Mouse (Mus musculus) heart, adult 2 months (tissue): ENCODE data around the gene P2ry12. TPM values are rescaled to one million over a fixed set of nuclear protein-coding genes. Genes with fewer than 3 reads are reported as not detected.
A peak's percentile ranks its signal among the peaks of the same experiment; 100 is the strongest.

ENCODE experiments used
- DNase-seq, 2 experiments: peaks; one replicate each; pipeline ENCODE4 v3.0.0; 2021
- H3K27ac ChIP-seq: fragments of 200-600 bp; 2 replicates; pipeline ENCODE4 v1.8.1; 2022
- H3K27me3 ChIP-seq: fragments of 200-500 bp; 2 replicates; pipeline ENCODE4 v1.6.1; 2012; ENCODE audit warnings: mild to moderate bottlenecking, low read length, inconsistent platforms, mixed read lengths; ENCODE audit not compliant: control insufficient read depth, insufficient read depth
- H3K36me3 ChIP-seq: fragments of 200-500 bp; 2 replicates; pipeline ENCODE4 v1.6.1; 2012; ENCODE audit warnings: low read length, inconsistent platforms; ENCODE audit not compliant: control insufficient read depth, insufficient read depth
- H3K4me1 ChIP-seq: fragments of 200-500 bp; 2 replicates; pipeline ENCODE4 v1.6.1; 2011; ENCODE audit warnings: low read length; ENCODE audit not compliant: control insufficient read depth, insufficient read depth
- H3K4me3 ChIP-seq: fragments of 200-600 bp; 2 replicates; pipeline ENCODE4 v1.8.1; 2022
- H3K79me2 ChIP-seq: fragments of 200-500 bp; replicated peaks from 2 replicates; pipeline ENCODE4 v1.6.1; 2012; ENCODE audit warnings: mild to moderate bottlenecking, inconsistent platforms, low read length, moderate library complexity, mixed read lengths; ENCODE audit not compliant: control insufficient read depth, insufficient read depth
- H3K9ac ChIP-seq: fragments of 200-500 bp; 2 replicates; pipeline ENCODE4 v1.6.1; 2012; ENCODE audit warnings: low read depth, mild to moderate bottlenecking, control low read depth, inconsistent platforms, low read length, mixed read lengths
- CTCF ChIP-seq: fragments of 200-600 bp; IDR thresholded peaks from 2 replicates; pipeline ENCODE4 v1.8.1; 2022; ENCODE audit warnings: antibody characterized with exemption, mild to moderate bottlenecking, moderate library complexity
- EP300 ChIP-seq: fragments of 200-500 bp; IDR thresholded peaks from 2 replicates; pipeline ENCODE4 v1.6.1; 2011; ENCODE audit warnings: low read depth, low read length, control low read depth; ENCODE audit not compliant: insufficient read depth
- POLR2A ChIP-seq: fragments of 200-500 bp; IDR thresholded peaks from 2 replicates; pipeline ENCODE4 v1.6.1; 2011; ENCODE audit warnings: mild to moderate bottlenecking, low read depth, low read length, control low read depth; ENCODE audit not compliant: insufficient read depth
- WGBS: fragments of 180-500 bp; shearing (Covaris S2); methylation state at CpG from one replicate; pipeline ENCODE4 v1.1.7; 2018; 5-methylcytosine and 5-hydroxymethylcytosine counted together
- intact Hi-C: fragments of 180-260 bp; cut with DNase I; formaldehyde crosslinking; loops from one replicate; pipeline ENCODE4 v1.15.1; 2025
- long read RNA-seq: library from polyadenylated mRNA; stranded (forward); transcript quantifications from one replicate; pipeline ENCODE4 v2.0.0, GENCODE M21; 2021
- polyA plus RNA-seq: library from polyadenylated mRNA; depleted of rRNA; stranded (reverse); fragments of >200 nt; gene quantifications from 2 replicates; pipeline ENCODE4 v1.2.3, GENCODE M21; 2012; rRNA removed
- total RNA-seq, 2 experiments: library from RNA; stranded (reverse); gene quantifications; 2 replicates each; pipeline ENCODE4 v1.2.3; 2021

P2ry12 gene
- total RNA-seq: 1 to 10 TPM; 2.0 to 6.4 TPM
- 4.1 and 5.2 TPM in 2 replicates for polyA plus RNA-seq
- long read RNA-seq, partial matches to known transcripts: 3 of 6 reads
- long read RNA-seq, other reads (novel, unspliced or antisense): 1 of 6 reads

DNA sequence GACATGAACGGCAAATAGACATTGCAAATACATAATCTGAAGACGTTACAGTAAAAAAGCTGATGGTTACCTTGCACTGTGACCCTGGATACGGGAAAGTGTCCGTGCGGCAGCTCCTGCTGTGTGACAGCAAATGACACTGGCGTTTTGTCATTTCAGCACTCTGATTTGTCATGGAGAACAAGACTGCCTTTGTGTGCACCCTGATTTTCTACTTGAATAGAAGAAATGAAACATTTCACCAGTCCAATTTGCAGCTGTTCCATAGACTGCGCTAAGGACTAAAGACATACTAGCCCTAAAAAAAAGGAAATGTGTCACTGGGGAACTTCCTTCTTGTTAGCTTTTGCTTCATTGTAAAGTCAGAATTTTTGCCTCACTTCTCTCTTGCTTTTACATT is at the start of gene P2ry12:
TSS of gene P2ry12 (minus strand) at position 168 of the 400 bp plus-strand sequence.
- intact Hi-C loops: no loop called here
- no peak for DNase-seq
- H3K27me3 ChIP-seq: no peaks in the 10 kb centered on the region
- no peaks in the 10 kb centered on the region for H3K79me2 ChIP-seq
- H3K36me3 ChIP-seq: no peaks in the 10 kb centered on the region
- TF ChIP-seq CTCF (no peak), EP300 (no peak), POLR2A (0 out of 2 replicates have a peak, but pooled peaks have one; percentile 18)
- 77% methylated on average over 7 of the region's 7 CpGs for WGBS
- no peaks in the 10 kb centered on the region for H3K4me1 ChIP-seq
- H3K27ac ChIP-seq: peak within 1 kb of the TSS; percentile 21; the same call in 1 of the 2 replicates
- no peak within 1 kb of the TSS for H3K4me3 ChIP-seq
- no peak within 1 kb of the TSS for H3K9ac ChIP-seq

DNA sequence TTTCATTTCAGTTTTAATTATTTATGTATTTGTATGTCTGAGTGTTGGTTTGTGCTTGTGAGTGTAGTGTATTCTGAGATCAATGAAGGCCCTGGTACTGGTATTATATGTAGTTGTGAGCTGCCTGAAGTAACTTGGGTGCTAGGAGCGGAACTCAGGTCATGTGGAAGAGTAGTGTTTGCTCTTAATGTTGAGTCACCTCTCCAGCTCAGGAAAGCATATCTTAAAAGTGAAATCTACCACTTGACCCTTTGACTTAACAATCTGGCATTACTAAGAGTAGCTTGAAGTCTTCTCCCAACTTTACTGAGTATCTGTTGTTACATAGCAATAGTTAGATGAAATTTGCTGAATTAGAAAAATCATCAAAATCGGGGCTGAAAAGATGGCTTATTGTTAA is 42.8 kb upstream of the P2ry12 start:
- no peaks in the 10 kb centered on the region for H3K79me2 ChIP-seq
- no peak overlapping the region for H3K9ac ChIP-seq
- no peak for TF ChIP-seq EP300
- no peak for TF ChIP-seq CTCF
- TF ChIP-seq POLR2A: no peak
- no peak overlapping the region for H3K27ac ChIP-seq
- 92% methylated on average over 2 of the region's 2 CpGs for WGBS
- intact Hi-C loops: no loop called here
- no peaks in the 10 kb centered on the region for H3K36me3 ChIP-seq
- H3K27me3 ChIP-seq: no peaks in the 10 kb centered on the region
- H3K4me1 ChIP-seq: no peaks in the 10 kb centered on the region
- no peak for DNase-seq
- no peak overlapping the region for H3K4me3 ChIP-seq

DNA sequence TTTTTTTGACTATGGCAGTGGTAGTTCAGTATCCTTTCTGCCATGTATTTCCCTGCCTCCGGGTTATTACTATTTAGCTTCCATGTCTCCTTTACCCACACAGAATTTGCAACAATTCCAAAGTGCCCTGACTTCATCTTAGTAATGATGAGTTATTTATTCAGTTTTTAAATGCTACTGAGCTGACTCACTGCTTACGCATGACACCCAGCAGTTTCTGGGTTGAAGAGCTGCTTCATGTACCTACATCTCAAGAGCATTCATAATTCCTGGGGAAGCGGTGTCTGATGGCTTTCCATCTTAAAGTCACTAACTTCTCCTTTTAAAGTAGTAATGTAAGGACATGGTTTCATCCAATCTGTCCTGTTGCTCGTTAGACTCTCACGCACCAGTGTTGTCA is 42.3 kb upstream of the P2ry12 start:
- WGBS: 90% methylated on average over 5 of the region's 5 CpGs
- H3K9ac ChIP-seq: no peak overlapping the region

DNA sequence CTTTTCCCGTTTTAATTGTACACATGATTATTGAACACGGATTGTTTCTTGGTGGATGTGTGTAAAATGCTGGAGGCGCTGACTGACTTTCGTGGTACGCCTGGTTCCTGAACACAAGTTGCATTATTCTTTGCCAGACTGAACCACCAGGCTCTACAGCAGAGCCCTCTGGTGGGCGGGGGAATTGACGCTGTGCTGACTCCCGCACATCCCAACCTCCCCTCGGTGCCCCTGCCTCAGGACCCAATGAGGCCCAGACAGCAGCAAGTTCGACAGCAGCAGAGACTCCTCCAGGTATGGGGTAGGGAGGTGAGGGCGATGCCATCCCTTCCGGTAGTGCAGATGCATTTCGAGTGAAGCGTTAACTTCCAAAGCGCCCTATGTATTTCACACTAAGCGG is 35.0 kb upstream of the P2ry12 start:
- WGBS: 84% methylated on average over 16 of the region's 16 CpGs
- intact Hi-C loops: no loop called here
- no peak overlapping the region for H3K27ac ChIP-seq

More for the DNA sequence above, 42.3 kb upstream of the P2ry12 start:
- Histone ChIP-seq H3K4me3 (no peak overlapping the region), H3K4me1 (no peaks in the 10 kb centered on the region), H3K79me2 (no peaks in the 10 kb centered on the region), H3K27me3 (no peaks in the 10 kb centered on the region), H3K36me3 (no peaks in the 10 kb centered on the region), H3K27ac (no peak overlapping the region)
- intact Hi-C loops: no loop called here
- TF ChIP-seq POLR2A (no peak), EP300 (no peak), CTCF (no peak)
- DNase-seq: no peak

DNA sequence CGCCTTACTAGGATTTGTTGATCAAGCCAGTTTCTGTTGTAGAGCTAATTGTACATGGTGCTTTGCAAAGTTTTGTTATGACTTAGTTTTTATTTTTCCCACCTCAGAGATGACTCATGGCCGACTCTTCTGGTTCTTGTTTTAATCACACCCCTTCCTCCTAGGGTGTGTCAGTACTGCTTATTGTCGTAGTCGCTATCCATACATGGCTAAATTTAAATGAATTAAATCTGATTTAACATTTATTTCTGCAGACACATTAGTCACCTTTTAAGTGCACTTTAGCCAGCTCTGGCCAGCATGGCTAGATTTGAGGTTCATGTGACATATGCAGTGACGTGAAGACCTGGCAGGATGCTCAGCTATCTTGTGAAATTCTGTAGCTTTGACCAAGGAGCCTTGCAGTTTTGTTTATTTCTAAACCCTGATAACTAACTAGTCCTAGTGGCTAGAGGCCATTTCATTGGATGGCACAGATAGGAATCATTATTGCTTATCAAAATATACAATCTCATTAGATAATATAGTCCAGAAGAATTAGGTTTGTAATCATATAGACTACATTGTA is 34.0 kb upstream of the P2ry12 start:
- intact Hi-C loops: no loop called here
- Histone ChIP-seq H3K4me3 (no peak overlapping the region), H3K36me3 (no peaks in the 10 kb centered on the region), H3K79me2 (no peaks in the 10 kb centered on the region), H3K27me3 (no peaks in the 10 kb centered on the region), H3K4me1 (no peaks in the 10 kb centered on the region), H3K9ac (no peak overlapping the region), H3K27ac (no peak overlapping the region)
- TF ChIP-seq CTCF (no peak), POLR2A (no peak), EP300 (no peak)
- 82% methylated on average over 5 of the region's 5 CpGs for WGBS
- no peak for DNase-seq

More for the DNA sequence above, 35.0 kb upstream of the P2ry12 start:
- H3K79me2 ChIP-seq: no peaks in the 10 kb centered on the region
- H3K27me3 ChIP-seq: no peaks in the 10 kb centered on the region
- no peak overlapping the region for H3K4me3 ChIP-seq
- no peak for TF ChIP-seq CTCF
- no peak for TF ChIP-seq EP300
- TF ChIP-seq POLR2A: no peak
- H3K36me3 ChIP-seq: no peaks in the 10 kb centered on the region
- no peak for DNase-seq
- no peak overlapping the region for H3K9ac ChIP-seq
- no peaks in the 10 kb centered on the region for H3K4me1 ChIP-seq

DNA sequence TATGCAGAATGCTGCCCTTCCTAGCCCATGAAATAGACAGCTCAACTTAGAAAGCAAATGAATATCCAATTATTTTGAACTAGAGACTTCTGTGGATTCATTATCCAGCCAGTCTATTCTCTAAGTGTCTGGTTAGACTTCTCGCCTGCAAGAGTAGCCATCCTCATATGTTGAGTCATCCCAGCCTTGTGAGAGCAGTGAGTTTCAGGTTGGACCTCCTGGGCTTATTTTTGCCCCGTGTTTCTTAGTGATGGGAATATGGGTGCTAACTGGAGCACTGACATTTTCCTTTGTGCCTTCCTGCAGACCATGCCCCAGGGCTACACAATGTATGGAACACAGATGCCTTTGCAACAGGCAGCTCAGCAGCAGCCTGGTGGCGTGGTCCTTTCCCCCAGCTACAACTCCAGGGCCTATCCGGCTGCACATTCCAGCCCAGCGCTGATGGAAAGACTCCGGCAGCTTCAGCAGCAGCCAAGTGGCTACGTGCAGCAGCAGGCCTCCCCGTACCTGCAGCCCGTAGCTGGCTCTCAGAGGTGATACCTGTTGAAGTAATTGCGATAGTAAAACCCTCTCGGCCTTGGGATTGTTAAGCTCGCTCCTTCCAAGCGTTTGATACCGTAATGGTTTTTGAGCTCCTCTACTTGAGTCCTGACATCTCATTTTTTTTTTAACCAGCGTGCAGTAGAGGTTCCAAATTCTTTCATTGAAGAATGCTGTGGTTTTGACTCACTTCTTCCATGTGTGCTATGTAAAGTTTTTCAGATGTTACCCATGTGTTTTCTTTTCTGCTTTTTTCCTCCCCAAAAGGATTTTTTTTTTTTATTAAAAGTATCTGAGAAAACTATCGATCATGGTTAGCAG is 33.3 kb upstream of the P2ry12 start:
- Histone ChIP-seq H3K9ac (no peak overlapping the region), H3K36me3 (no peaks in the 10 kb centered on the region), H3K27me3 (no peaks in the 10 kb centered on the region), H3K4me1 (no peaks in the 10 kb centered on the region), H3K79me2 (no peaks in the 10 kb centered on the region), H3K27ac (no peak overlapping the region), H3K4me3 (no peak overlapping the region)
- WGBS: 84% methylated on average over 16 of the region's 16 CpGs
- TF ChIP-seq POLR2A: no peak
- TF ChIP-seq CTCF: no peak
- no peak for TF ChIP-seq EP300
- no peak for DNase-seq
- intact Hi-C loops: no loop called here
